9 mouse cellular contexts compared by ENCODE assay signal in genomic region chr11:73223966-73224365, GRCm38 (mm10). TPM values are rescaled to one million over a fixed set of nuclear protein-coding genes. Genes with fewer than 3 reads are reported as not detected.
DNase-seq lines count a peak whose midpoint lies in the region; ATAC-seq lines count a peak whose summit lies in the region.
"Had no signal": no experiment of that assay in that cellular context is flagged by ENCODE, and none has a peak within 500 bp of the region (broad histone marks: within the 10 kb centered on the region; RNA-seq: fewer than 3 reads in every experiment).

No protein-coding gene starts in this region.

- peak; percentile 6 for DNase-seq in cerebellum, adult 9-10 months
- DNase-seq in cerebellum, postnatal 4 days (ENCODE audit: low spot score in 2 of 2) = no peak
- peak; percentile 72 for DNase-seq in 416B (ENCODE audit: low read depth)
- DNase-seq in adrenal gland, postnatal 14 days = peak; percentile 64
- peak; percentile 60 to 73 for DNase-seq in kidney, postnatal 36 days
- DNase-seq in urinary bladder, postnatal 14 days (ENCODE audit: low spot score) = no peak
- DNase-seq in frontal cortex, postnatal 36 days (ENCODE audit: low spot score in 2 of 2) = no peak

- ATAC-seq in activated CD4-positive, CD25-positive, alpha-beta regulatory T cell, adult 4 months = no peak

RNA-seq across cellular contexts. Expression of gene Trpv1, which starts 10.1 kb away (rescaled TPM):
- total RNA-seq in adrenal gland, postnatal 14 days (2021) = 0.15 TPM in 1 of 2 replicates, not detected in the other
- polyA plus RNA-seq in activated CD4-positive, CD25-positive, alpha-beta regulatory T cell, adult 4 months (2017; shearing (Covaris generic)) = not detected
- polyA plus RNA-seq: neural tube, embryonic 14.5 days had no signal

RNA-seq across cellular contexts. Expression of gene Shpk, which starts 24.7 kb away (rescaled TPM):
- 10.3 and 11.8 TPM in 2 replicates for total RNA-seq in adrenal gland, postnatal 14 days (2021)
- 1 to 10 TPM; 2.7 to 2.8 TPM for polyA plus RNA-seq in activated CD4-positive, CD25-positive, alpha-beta regulatory T cell, adult 4 months (2017; shearing (Covaris generic))

RNA-seq across cellular contexts. Expression of gene Ctns, which starts 25.1 kb away (rescaled TPM):
- 12.9 and 16.6 TPM in 2 replicates for total RNA-seq in adrenal gland, postnatal 14 days (2021)
- 1 to 10 TPM; 8.6 to 8.9 TPM for polyA plus RNA-seq in activated CD4-positive, CD25-positive, alpha-beta regulatory T cell, adult 4 months (2017; shearing (Covaris generic))

RNA-seq across cellular contexts. Expression of gene Trpv3, which starts 43.2 kb away (rescaled TPM):
- total RNA-seq in adrenal gland, postnatal 14 days (2021) = 0.15 TPM in 2 replicates
- under 1 TPM in 1 of 2 experiments, not detected in 1; 0.09 TPM for polyA plus RNA-seq in activated CD4-positive, CD25-positive, alpha-beta regulatory T cell, adult 4 months (2017; shearing (Covaris generic))

RNA-seq across cellular contexts. Expression of gene Tax1bp3, which starts 47.1 kb away (rescaled TPM):
- 69.6 and 69.7 TPM in 2 replicates for total RNA-seq in adrenal gland, postnatal 14 days (2021)
- 10 to 100 TPM; 20.6 to 28.4 TPM for polyA plus RNA-seq in activated CD4-positive, CD25-positive, alpha-beta regulatory T cell, adult 4 months (2017; shearing (Covaris generic))

Comparison
In these comparisons a context has a peak if more than half of its experiments do, and no peak if none do; other contexts are left out.
1. DNase-seq: peak in cerebellum, adult 9-10 months (single experiment), 416B (single experiment), adrenal gland, postnatal 14 days (single experiment) and kidney, postnatal 36 days (2 of 2); none in cerebellum, postnatal 4 days (0 of 2), urinary bladder, postnatal 14 days (single experiment) and frontal cortex, postnatal 36 days (0 of 2).